Mouse (Mus musculus) kidney, embryonic 14.5 days (tissue): ENCODE measurements at regions not wholly inside any gene's neighbourhood (a gene's known extent, or its start where the extent isn't known, plus 50 kb on each side); places are given as distances from the start of the nearest gene placed in this dataset.

Source experiments
- ATAC-seq: fragments of 200-750 bp; cut with Nextera tagmentation; 2 replicates; pipeline ENCODE4 v1.8.0; 2017; ENCODE audit warnings: moderate number of reproducible peaks, mild to moderate bottlenecking, moderate TSS enrichment, moderate library complexity; ENCODE audit not compliant: low FRiP score, low TSS enrichment
- H3K27ac ChIP-seq: fragments of 300-500 bp; sonication (generic); 2 replicates; pipeline ENCODE4 v1.5.1; 2014; ENCODE audit warnings: low read depth, mild to moderate bottlenecking, low read length, moderate library complexity, mixed read lengths
- H3K27me3 ChIP-seq: fragments of 300-500 bp; sonication (generic); 2 replicates; pipeline ENCODE4 v1.6.1; 2014; ENCODE audit warnings: mild to moderate bottlenecking, low read length; ENCODE audit not compliant: control insufficient read depth, insufficient read depth
- H3K36me3 ChIP-seq: fragments of 300-500 bp; sonication (generic); 2 replicates; pipeline ENCODE4 v1.6.1; 2014; ENCODE audit warnings: low read length, mixed read lengths; ENCODE audit not compliant: control insufficient read depth, insufficient read depth
- H3K4me1 ChIP-seq: fragments of 300-500 bp; sonication (generic); 2 replicates; pipeline ENCODE4 v1.6.1; 2014; ENCODE audit warnings: low read length, mixed read lengths; ENCODE audit not compliant: control insufficient read depth, insufficient read depth
- H3K4me2 ChIP-seq: fragments of 300-500 bp; sonication (generic); replicated peaks from 2 replicates; pipeline ENCODE4 v1.6.1; 2014; ENCODE audit warnings: low read depth, mild to moderate bottlenecking, low read length
- H3K4me3 ChIP-seq: fragments of 300-500 bp; sonication (generic); 2 replicates; pipeline ENCODE4 v1.5.1; 2014; ENCODE audit warnings: mild to moderate bottlenecking, low read length
- H3K9ac ChIP-seq: fragments of 300-500 bp; sonication (generic); 2 replicates; pipeline ENCODE4 v1.6.1; 2014; ENCODE audit warnings: low read depth, mild to moderate bottlenecking, low read length, moderate library complexity
- H3K9me3 ChIP-seq: fragments of 300-500 bp; sonication (generic); 2 replicates; pipeline ENCODE4 v1.6.1; 2016; ENCODE audit warnings: low read length; ENCODE audit not compliant: control insufficient read depth
- WGBS: fragments of 180-500 bp; shearing (Covaris S2); extraction: QIAGEN DNeasy Blood & Tissue Kit; methylation state at CpG from one replicate; pipeline ENCODE4 v1.1.7; 2014; 5-methylcytosine and 5-hydroxymethylcytosine counted together

GRCm38 (mm10) chr1:10771793-10772192 lies 642.1 kb upstream of the A830018L16Rik start:
- WGBS: 67% methylated on average over 3 of the region's 3 CpGs
- H3K36me3 ChIP-seq: no peaks in the 10 kb centered on the region
- ATAC-seq: no peak

DNA sequence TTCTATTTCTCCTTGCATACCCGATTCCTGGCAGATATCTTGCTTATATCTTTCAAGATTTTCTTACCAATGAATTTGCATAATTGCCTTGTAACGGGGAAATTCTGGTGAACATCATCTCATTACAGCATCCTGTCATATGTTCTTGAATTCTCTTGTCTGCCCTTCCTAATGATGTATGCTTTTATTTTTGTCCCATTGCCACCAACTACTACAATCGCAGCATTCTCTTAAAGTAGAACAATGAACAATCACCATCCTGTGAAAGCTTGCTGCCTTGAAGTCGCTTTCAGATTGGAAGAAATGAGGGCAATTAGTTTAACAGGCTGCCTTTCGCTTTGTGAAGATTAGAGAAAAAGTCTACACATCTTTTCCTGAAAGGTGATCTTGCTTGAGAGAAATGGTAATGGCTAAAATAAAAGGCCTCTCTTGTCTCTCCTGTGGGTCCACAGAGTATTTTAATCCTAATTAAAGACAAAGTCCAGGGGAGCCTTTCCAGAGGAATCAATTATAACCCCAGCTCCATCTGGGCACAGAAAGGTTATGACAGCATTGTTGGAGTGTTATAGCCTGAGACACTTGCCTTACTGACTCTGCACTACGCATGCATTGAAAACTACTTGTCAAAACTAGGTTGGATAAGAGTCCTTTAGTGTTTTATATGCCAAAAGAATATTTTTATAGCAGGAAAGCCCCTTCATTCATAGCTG lies 619.7 kb upstream of the A830018L16Rik start:
- no peaks in the 10 kb centered on the region for H3K4me1 ChIP-seq
- WGBS: 69% methylated on average over 6 of the region's 6 CpGs
- no peak overlapping the region for H3K4me3 ChIP-seq
- H3K36me3 ChIP-seq: no peaks in the 10 kb centered on the region
- H3K27ac ChIP-seq: no peak overlapping the region
- no peak overlapping the region for H3K9ac ChIP-seq
- H3K4me2 ChIP-seq: no peak overlapping the region
- H3K27me3 ChIP-seq: no peaks in the 10 kb centered on the region
- no peak for ATAC-seq
- no peaks in the 10 kb centered on the region for H3K9me3 ChIP-seq

More at GRCm38 (mm10) chr1:10771793-10772192, 642.1 kb upstream of the A830018L16Rik start:
- Histone ChIP-seq H3K9me3 (no peaks in the 10 kb centered on the region), H3K4me1 (no peaks in the 10 kb centered on the region), H3K9ac (no peak overlapping the region), H3K4me3 (no peak overlapping the region), H3K27me3 (no peaks in the 10 kb centered on the region), H3K27ac (no peak overlapping the region), H3K4me2 (no peak overlapping the region)

DNA sequence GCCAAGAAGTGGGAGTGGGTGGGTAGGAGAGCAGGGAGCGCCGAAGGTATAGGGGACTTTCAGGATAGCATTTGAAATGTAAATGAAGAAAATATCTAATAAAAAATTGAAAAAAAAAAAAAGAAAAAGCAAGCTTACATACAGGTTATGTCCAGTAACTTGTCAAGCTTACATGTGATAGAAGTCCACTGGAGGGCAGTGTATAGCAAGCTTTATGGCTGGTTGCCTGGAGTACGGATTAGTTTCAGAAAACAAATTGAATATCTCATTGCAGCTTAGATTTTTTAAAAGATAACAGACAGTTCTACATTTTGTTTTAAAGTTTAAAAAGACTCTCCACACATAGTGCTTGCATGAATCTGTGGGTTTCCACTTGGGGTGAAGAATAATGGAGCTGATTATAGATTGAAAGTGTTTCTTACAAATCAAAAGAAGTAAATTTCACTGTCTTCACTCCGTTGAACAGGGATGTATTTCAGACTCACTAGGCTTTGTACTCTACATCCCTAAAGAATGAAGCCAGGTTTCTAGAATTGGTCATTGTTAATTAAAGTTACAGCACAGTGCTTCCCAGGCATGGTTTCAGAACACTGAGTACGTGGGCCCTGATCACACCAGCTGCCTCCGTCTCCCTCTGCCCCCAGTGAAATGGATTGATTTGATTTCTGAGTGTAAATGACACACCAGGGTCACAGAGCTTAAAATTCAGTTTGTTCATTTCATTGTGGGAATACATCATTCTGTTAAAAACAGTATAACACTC lies 578.1 kb upstream of the A830018L16Rik start:
- no peak overlapping the region for H3K27ac ChIP-seq
- H3K9me3 ChIP-seq: no peaks in the 10 kb centered on the region
- 64% methylated on average over 6 of the region's 6 CpGs for WGBS
- H3K4me1 ChIP-seq: no peaks in the 10 kb centered on the region
- ATAC-seq: no peak
- no peaks in the 10 kb centered on the region for H3K36me3 ChIP-seq
- no peaks in the 10 kb centered on the region for H3K27me3 ChIP-seq
- H3K9ac ChIP-seq: no peak overlapping the region
- H3K4me2 ChIP-seq: no peak overlapping the region
- H3K4me3 ChIP-seq: no peak overlapping the region

DNA sequence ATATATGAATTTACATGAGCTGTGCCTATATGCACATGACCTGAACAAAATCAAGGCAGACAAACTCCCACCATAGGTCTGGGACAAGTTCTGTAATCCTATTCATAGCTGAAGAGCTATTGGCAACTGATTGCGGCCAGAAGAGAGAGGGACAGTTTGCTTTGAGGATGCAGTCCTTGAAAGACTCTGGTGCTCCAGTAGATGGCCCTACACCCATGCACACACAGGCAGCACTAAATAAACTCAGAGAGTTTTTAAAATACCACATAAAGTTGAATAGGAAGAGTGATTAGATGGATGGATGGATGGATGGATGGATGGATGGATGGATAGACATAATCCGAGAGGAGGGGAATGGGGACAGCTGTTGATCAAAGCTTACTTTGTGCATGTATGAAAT lies 576.7 kb upstream of the A830018L16Rik start:
- Histone ChIP-seq H3K27me3 (no peaks in the 10 kb centered on the region), H3K36me3 (no peaks in the 10 kb centered on the region), H3K9ac (no peak overlapping the region), H3K4me2 (no peak overlapping the region), H3K4me1 (no peaks in the 10 kb centered on the region), H3K27ac (no peak overlapping the region), H3K4me3 (no peak overlapping the region), H3K9me3 (no peaks in the 10 kb centered on the region)
- WGBS: 85% methylated on average over 2 of the region's 2 CpGs
- no peak for ATAC-seq

GRCm38 (mm10) chr1:10852934-10853333 lies 561.0 kb upstream of the A830018L16Rik start:
- H3K9me3 ChIP-seq: no peaks in the 10 kb centered on the region
- H3K4me3 ChIP-seq: no peak overlapping the region
- ATAC-seq: no peak
- no peaks in the 10 kb centered on the region for H3K36me3 ChIP-seq
- WGBS: 86% methylated on average over 2 of the region's 2 CpGs
- H3K27me3 ChIP-seq: no peaks in the 10 kb centered on the region
- H3K4me1 ChIP-seq: no peaks in the 10 kb centered on the region
- no peak overlapping the region for H3K4me2 ChIP-seq
- no peak overlapping the region for H3K27ac ChIP-seq
- no peak overlapping the region for H3K9ac ChIP-seq

DNA sequence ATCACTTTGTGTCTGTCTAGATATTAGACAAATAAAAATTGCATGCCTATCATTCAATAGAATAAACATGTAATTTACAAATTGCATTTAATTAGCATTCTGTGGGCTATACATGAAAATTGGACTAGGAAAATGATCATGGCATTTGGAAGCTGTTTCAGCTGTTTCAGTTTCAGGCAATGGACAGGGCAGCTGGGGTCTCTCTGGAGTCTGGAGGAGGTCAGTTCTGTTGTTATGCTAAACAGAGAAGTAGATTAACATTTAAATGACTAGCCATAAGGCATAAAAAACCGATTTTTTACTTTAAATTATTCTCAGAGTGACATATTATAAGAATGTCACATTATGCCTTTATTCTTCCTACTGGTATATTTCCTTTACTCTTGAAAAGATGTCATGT lies 559.4 kb upstream of the A830018L16Rik start:
- WGBS: 49% methylated on average over 1 of the region's 1 CpGs
- Histone ChIP-seq H3K36me3 (no peaks in the 10 kb centered on the region), H3K4me1 (no peaks in the 10 kb centered on the region), H3K4me2 (no peak overlapping the region), H3K27ac (no peak overlapping the region), H3K4me3 (no peak overlapping the region), H3K9me3 (no peaks in the 10 kb centered on the region), H3K27me3 (no peaks in the 10 kb centered on the region), H3K9ac (no peak overlapping the region)
- no peak for ATAC-seq

DNA sequence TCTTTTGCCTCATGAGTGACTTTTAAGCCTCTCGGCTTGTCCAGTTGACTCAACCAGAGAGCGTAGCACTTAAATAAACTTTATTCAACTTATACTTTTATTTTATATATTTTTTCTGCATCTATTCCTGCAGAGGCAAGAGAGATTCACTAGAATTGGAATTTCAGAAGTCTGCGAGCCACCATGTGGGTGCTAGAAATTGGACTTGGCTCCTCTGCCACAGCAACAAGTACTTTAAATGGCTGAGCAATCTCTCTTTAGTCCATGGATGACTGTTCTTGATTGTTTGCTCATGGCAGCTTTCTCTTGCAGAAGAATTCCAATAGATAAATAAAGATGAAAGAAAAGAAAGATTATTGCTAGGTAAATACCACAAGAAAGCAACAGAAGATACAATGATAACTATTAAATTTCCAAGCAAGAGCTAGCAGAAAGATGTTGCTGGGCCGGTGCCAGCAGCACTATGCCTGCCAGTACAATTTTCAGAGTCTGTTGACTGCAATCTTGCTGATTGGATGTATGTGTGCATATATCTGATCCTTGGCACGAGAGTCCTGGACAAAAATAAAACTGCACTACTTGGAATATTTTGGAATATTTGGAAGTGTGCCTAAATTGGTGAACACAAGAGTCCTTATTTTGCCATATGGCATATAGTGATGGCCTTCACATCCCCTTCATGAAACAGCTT lies 542.6 kb upstream of the A830018L16Rik start:
- ATAC-seq: no peak
- no peak overlapping the region for H3K27ac ChIP-seq
- no peaks in the 10 kb centered on the region for H3K27me3 ChIP-seq
- H3K9ac ChIP-seq: no peak overlapping the region
- WGBS: 87% methylated on average over 5 of the region's 5 CpGs
- H3K36me3 ChIP-seq: no peaks in the 10 kb centered on the region
- no peak overlapping the region for H3K4me2 ChIP-seq
- no peaks in the 10 kb centered on the region for H3K9me3 ChIP-seq
- H3K4me1 ChIP-seq: no peaks in the 10 kb centered on the region
- no peak overlapping the region for H3K4me3 ChIP-seq

DNA sequence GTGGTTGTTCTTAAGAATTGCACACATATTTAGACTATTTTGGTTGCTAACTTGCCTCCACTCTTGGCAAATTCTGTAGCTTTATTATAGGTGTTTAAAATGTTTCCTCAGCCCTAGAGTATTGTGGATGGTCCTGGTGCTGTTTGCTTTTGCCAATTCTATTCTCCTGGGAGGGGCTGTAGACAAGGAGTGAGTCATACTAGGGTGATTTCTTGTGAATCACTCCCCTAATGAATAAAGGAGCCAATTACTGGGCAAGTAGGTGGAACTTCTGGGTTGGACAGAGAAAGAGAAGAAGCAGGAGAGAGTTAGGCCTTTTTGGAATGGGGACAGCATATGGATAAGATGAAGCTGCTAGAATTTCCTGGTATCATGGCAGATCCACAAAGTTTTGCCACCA lies 541.6 kb upstream of the A830018L16Rik start:
- H3K9ac ChIP-seq: no peak overlapping the region
- ATAC-seq: no peak
- H3K9me3 ChIP-seq: no peaks in the 10 kb centered on the region
- H3K4me3 ChIP-seq: no peak overlapping the region
- no peaks in the 10 kb centered on the region for H3K36me3 ChIP-seq
- no peak overlapping the region for H3K4me2 ChIP-seq
- no peak overlapping the region for H3K27ac ChIP-seq
- H3K4me1 ChIP-seq: no peaks in the 10 kb centered on the region
- no peaks in the 10 kb centered on the region for H3K27me3 ChIP-seq

DNA sequence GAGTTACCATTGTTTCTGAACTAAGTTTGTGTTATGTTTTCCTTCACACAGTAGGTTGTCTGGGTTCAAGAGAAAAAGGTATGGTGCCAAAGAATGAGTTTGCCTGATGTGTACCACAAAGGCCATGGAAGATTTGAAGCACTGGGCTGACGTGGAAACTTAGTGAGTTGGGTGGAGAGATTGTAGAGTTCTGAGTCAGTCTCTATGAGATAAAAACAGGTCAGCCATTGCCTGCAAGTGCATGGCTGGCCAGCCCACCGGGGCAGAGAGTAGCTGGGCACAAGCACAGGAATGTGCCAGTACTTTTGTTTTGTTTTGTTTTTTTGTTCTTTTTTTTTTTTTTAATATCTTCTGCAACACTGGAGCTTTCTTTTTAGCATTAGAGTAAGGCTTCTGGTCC lies 541.2 kb upstream of the A830018L16Rik start:
- Histone ChIP-seq H3K4me2 (no peak overlapping the region), H3K36me3 (no peaks in the 10 kb centered on the region), H3K9ac (no peak overlapping the region), H3K9me3 (no peaks in the 10 kb centered on the region), H3K27me3 (no peaks in the 10 kb centered on the region), H3K27ac (no peak overlapping the region), H3K4me3 (no peak overlapping the region), H3K4me1 (no peaks in the 10 kb centered on the region)
- ATAC-seq: no peak
- WGBS: 83% methylated on average over 2 of the region's 2 CpGs
